Mouse (Mus musculus) liver, embryonic 11.5 days (tissue): Measurements from ENCODE around the gene Eif4ebp2. TPM values are rescaled to one million over a fixed set of nuclear protein-coding genes. Genes with fewer than 3 reads are reported as not detected.
"Not testable (repeated sequence)": the region's sequence is repeated elsewhere in the genome, so short reads cannot be mapped to it uniquely, and the experiment has no call there.

Experiments
- ATAC-seq: fragments of 200-750 bp; cut with Nextera tagmentation; replicated peaks from 2 replicates; pipeline ENCODE4 v1.8.0; 2017; ENCODE audit warnings: moderate number of reproducible peaks, mild to moderate bottlenecking, moderate TSS enrichment, moderate library complexity; ENCODE audit not compliant: low FRiP score
- DNase-seq: peaks from one replicate; pipeline ENCODE4 v3.0.0-alpha.2; 2017; ENCODE audit warnings: low spot score
- H3K27ac ChIP-seq: fragments of 300-500 bp; sonication (generic); 2 replicates; pipeline ENCODE4 v1.5.1; 2014; ENCODE audit warnings: mild to moderate bottlenecking, low read depth, low read length, control low read depth
- H3K27me3 ChIP-seq: fragments of 300-500 bp; sonication (generic); replicated peaks from 2 replicates; pipeline ENCODE4 v1.6.1; 2014; ENCODE audit warnings: low read length, mixed read lengths; ENCODE audit not compliant: control insufficient read depth, insufficient read depth
- H3K36me3 ChIP-seq: fragments of 300-500 bp; sonication (generic); 2 replicates; pipeline ENCODE4 v1.6.1; 2014; ENCODE audit warnings: mild to moderate bottlenecking, low read length, moderate library complexity, mixed read lengths; ENCODE audit not compliant: control insufficient read depth, insufficient read depth
- H3K4me1 ChIP-seq: fragments of 300-500 bp; sonication (generic); replicated peaks from 2 replicates; pipeline ENCODE4 v1.6.1; 2014; ENCODE audit warnings: low read length, mixed read lengths; ENCODE audit not compliant: control insufficient read depth, insufficient read depth
- H3K4me2 ChIP-seq: fragments of 300-500 bp; sonication (generic); 2 replicates; pipeline ENCODE4 v1.6.1; 2014; ENCODE audit warnings: mild to moderate bottlenecking, control low read depth, moderate library complexity
- H3K4me3 ChIP-seq: fragments of 300-500 bp; sonication (generic); 2 replicates; pipeline ENCODE4 v1.5.1; 2014; ENCODE audit warnings: low read depth, low read length, control low read depth
- H3K9ac ChIP-seq: fragments of 300-500 bp; sonication (generic); 2 replicates; pipeline ENCODE4 v1.6.1; 2014; ENCODE audit warnings: low read depth, low read length, control low read depth
- H3K9me3 ChIP-seq: fragments of 300-500 bp; sonication (generic); 2 replicates; pipeline ENCODE4 v1.6.1; 2016; ENCODE audit warnings: low read length, inconsistent platforms, mixed read lengths; ENCODE audit not compliant: control insufficient read depth
- WGBS: fragments of 180-500 bp; shearing (Covaris S2); extraction: QIAGEN DNeasy Blood & Tissue Kit; methylation state at CpG from one replicate; pipeline ENCODE4 v1.1.7; 2014; 5-methylcytosine and 5-hydroxymethylcytosine counted together
- polyA plus RNA-seq: library from polyadenylated mRNA; unstranded; fragments of >200 nt; fragmentation: Nextera tagmentation; extraction: Ambion mirVana; gene quantifications from 2 replicates; pipeline ENCODE4 v1.2.1, GENCODE M21; 2014

Gene Eif4ebp2
- polyA plus RNA-seq, 1 experiment from 2014 or later, result 27.1 TPM

DNA sequence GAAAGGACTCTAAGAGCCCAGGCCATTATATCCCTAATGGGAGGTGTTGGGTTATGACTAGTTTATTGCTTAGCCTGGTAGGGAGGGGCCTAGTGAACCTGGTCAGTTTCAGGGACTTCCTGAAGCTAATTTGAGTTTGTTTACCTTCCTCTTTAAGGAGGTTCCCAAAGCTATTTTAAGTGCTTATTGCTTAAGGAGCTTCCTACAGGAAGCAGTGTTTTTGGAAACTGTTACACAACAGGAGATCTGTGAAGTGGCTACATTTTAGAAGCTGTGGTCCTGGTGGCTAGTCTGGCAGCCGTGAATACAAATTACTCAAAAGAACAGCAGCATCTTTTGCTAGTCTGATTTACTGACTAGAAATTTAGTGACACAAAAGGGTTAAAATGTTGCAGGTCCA lies 21.9 kb upstream of the Eif4ebp2 start:
- H3K4me1 ChIP-seq, result peaks cover 6% of the 10 kb centered on the region; the same call in 1 of the 2 replicates
- no peaks in the 10 kb centered on the region for H3K27me3 ChIP-seq
- H3K9ac ChIP-seq, result no peak overlapping the region
- no peak overlapping the region for H3K27ac ChIP-seq
- ATAC-seq, result no peak
- H3K9me3 ChIP-seq, result no peaks in the 10 kb centered on the region
- 50% methylated on average over 1 of the region's 1 CpGs for WGBS
- DNase-seq, result no peak
- no peak overlapping the region for H3K4me2 ChIP-seq
- H3K36me3 ChIP-seq, result no peaks in the 10 kb centered on the region
- no peak overlapping the region for H3K4me3 ChIP-seq

DNA sequence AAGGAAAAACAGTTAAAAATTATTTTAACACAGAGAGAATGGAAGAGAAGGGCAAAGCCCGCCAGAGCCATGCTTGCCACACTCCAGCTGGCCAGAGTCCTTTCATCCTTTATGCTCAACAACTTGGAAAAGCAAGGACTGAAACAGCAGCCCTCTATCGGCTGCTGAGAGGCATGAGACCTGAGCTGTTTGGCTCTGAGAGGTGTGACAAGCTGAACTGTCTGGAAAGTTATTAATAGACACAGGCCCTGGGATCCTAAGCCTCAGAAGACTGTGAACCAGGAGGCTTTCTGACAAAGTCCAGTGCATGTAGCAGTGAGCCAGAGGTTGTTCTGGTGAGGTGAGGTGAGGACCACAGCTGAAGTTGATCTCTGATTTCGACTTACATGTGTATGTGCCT lies 21.2 kb upstream of the Eif4ebp2 start:
- no peaks in the 10 kb centered on the region for H3K9me3 ChIP-seq
- 76% methylated on average over 3 of the region's 3 CpGs for WGBS

DNA sequence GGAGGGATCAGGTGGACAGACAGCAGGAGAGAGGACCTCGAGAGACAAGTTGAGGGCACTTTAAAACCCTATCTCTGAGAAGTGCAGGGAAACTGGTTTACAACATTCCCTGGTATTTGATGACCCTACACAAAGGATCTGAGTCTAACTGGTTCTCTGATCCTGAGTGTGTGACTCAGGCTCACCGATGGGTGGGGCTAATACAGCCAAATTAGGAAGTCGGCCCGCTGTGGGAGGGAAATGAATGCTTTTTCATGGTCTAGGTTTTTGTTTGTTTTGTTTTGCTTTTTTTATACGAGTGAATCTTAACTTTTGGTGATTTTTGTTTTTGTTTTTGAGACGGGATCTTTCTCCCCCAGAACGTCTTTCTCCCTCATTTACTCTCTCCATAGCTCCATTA lies 16.4 kb upstream of the Eif4ebp2 start:
- ATAC-seq (no peak), DNase-seq (no peak)
- no peaks in the 10 kb centered on the region for H3K36me3 ChIP-seq
- no peak overlapping the region for H3K4me3 ChIP-seq
- H3K9ac ChIP-seq, result no peak overlapping the region
- no peak overlapping the region for H3K4me2 ChIP-seq
- WGBS, result 59% methylated on average over 7 of the region's 7 CpGs
- H3K9me3 ChIP-seq, result no peaks in the 10 kb centered on the region
- H3K27ac ChIP-seq, result no peak overlapping the region
- H3K27me3 ChIP-seq, result no peaks in the 10 kb centered on the region
- 0 out of 2 replicates have a peak, but pooled peaks cover 6% of the 10 kb centered on the region for H3K4me1 ChIP-seq

More for the DNA sequence above, 21.2 kb upstream of the Eif4ebp2 start:
- no peak overlapping the region for H3K4me3 ChIP-seq
- no peak overlapping the region for H3K4me2 ChIP-seq
- DNase-seq (no peak), ATAC-seq (no peak)
- H3K4me1 ChIP-seq, result peaks cover 6% of the 10 kb centered on the region; the same call in 1 of the 2 replicates
- H3K27ac ChIP-seq, result no peak overlapping the region
- H3K36me3 ChIP-seq, result no peaks in the 10 kb centered on the region
- no peaks in the 10 kb centered on the region for H3K27me3 ChIP-seq
- H3K9ac ChIP-seq, result no peak overlapping the region

DNA sequence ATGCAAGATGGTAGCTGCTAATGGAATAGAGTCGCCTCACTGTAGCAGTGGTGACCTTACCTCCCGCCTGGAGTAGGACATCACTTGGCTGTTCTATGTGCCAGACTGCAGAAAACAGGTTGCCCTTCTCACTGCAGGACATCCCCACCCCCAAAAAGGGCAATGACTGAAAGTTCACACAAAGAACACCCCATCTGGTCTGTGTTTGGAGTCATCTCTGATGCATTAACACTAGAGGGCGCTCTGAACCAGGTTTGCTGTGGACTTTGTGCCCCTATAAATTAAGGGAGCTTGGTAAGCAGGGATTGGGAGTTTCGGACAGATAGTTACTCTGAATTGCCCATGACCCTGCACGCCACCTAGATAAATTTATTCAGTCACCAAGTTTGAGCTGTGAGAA lies 14.4 kb upstream of the Eif4ebp2 start:
- WGBS, result 28% methylated on average over 5 of the region's 5 CpGs
- H3K36me3 ChIP-seq, result no peaks in the 10 kb centered on the region
- no peak overlapping the region for H3K4me2 ChIP-seq
- peak; percentile 51; the same call in 1 of the 2 replicates for ATAC-seq
- DNase-seq, result no peak
- no peak overlapping the region for H3K9ac ChIP-seq
- H3K9me3 ChIP-seq, result no peaks in the 10 kb centered on the region
- H3K4me1 ChIP-seq, result 0 out of 2 replicates have a peak, but pooled peaks cover 6% of the 10 kb centered on the region
- H3K27me3 ChIP-seq, result no peaks in the 10 kb centered on the region
- no peak overlapping the region for H3K4me3 ChIP-seq
- no peak overlapping the region for H3K27ac ChIP-seq

DNA sequence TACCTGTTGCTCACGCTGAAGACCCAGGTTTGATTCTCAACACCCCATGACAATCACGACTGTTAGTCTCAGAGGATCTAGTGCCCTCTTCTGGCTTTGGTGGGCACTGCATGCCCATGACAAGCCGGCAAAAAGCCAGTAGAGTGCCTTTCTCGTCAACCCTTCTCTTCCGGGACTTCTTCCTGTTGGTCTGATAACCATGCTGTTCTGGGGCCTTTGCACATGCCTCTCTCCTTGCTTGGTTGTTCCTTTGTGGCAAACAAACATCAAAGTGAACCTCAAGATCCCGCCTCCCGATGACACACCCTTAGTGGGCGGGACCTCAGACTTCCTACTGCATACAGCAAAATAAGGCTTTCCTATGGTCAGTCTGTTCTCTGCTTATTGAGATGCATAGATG lies 13.8 kb upstream of the Eif4ebp2 start:
- Histone ChIP-seq H3K36me3 (no peaks in the 10 kb centered on the region), H3K4me3 (no peak overlapping the region), H3K9me3 (no peaks in the 10 kb centered on the region), H3K27ac (no peak overlapping the region), H3K4me2 (0 out of 2 replicates have a peak overlapping the region, but pooled peaks have one; percentile 34), H3K27me3 (no peaks in the 10 kb centered on the region), H3K9ac (no peak overlapping the region), H3K4me1 (0 out of 2 replicates have a peak, but pooled peaks cover 6% of the 10 kb centered on the region)
- 0 out of 2 replicates have a peak, but pooled peaks have one; percentile 26 for ATAC-seq
- WGBS, result 53% methylated on average over 8 of the region's 8 CpGs
- DNase-seq, result no peak

DNA sequence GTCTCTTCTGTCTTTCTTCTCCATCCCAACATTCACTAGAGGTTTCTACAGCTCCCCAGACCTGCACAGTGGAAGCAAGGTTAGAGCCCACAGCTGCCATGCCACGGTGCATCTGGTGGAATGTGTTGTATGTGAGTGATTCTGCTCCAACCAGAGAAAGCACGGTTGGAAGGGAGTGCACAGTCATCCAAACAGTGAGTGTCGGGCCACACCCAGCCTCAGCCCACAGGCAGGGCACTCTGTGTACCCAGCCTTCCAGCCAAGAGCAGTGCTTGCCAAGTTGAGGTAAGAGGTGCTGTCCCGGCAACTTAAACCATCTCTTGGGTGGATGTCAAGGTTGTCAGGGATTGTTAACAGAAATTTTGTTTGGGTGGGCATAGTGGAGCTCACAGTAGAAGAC lies 12.5 kb upstream of the Eif4ebp2 start:
- Histone ChIP-seq H3K27ac (no peak overlapping the region), H3K36me3 (no peaks in the 10 kb centered on the region), H3K4me3 (no peak overlapping the region), H3K4me2 (no peak overlapping the region), H3K9ac (no peak overlapping the region), H3K9me3 (no peaks in the 10 kb centered on the region), H3K27me3 (no peaks in the 10 kb centered on the region), H3K4me1 (0 out of 2 replicates have a peak, but pooled peaks cover 6% of the 10 kb centered on the region)
- ATAC-seq, result peak; percentile 59; the same call in 1 of the 2 replicates
- WGBS, result 64% methylated on average over 4 of the region's 4 CpGs
- no peak for DNase-seq

DNA sequence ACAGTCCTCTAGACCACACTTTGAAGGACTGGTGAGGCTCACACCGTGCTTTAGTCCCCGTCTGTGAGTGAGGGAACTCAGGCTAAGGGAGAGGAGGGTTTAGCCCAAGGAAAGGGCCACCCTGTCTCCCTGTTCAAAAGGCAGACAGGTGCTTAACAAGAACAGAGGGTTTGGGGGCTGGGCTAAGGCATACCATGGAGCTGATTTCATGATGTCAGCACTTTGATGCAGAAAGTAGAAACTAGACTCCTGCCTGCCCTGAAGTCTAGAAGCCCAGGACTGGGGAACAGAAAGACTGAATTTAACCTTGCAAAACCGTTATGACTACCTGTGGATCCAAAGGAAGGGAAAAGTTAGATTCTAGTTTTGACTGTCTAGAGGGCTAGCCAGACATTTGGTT lies 4.7 kb upstream of the Eif4ebp2 start:
- ATAC-seq (no peak), DNase-seq (no peak)
- H3K36me3 ChIP-seq, result no peaks in the 10 kb centered on the region
- no peak overlapping the region for H3K9ac ChIP-seq
- no peaks in the 10 kb centered on the region for H3K9me3 ChIP-seq
- WGBS, result 71% methylated on average over 3 of the region's 3 CpGs
- H3K4me1 ChIP-seq, result no peaks in the 10 kb centered on the region
- H3K27me3 ChIP-seq, result no peaks in the 10 kb centered on the region
- H3K4me2 ChIP-seq, result no peak overlapping the region
- H3K27ac ChIP-seq, result no peak overlapping the region
- H3K4me3 ChIP-seq, result no peak overlapping the region

DNA sequence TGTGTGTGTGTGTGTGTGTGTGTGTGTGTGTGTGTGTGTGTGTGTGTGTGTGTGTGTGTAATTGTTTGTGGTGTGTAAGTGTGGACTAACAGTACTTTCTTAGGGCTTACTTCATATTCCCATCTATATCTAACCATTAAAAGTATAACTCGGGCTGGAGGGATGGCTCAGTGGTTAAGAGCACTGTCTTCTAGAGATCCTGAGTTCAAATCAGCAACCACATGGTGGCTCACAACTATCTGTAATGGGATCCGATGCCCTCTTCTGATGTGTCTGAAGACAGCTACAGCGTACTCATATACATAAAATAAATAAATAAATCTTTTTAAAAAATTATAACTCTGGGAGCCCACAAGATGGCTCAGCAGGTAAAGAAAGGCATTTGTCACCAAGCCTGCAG lies 710 bp upstream of the Eif4ebp2 start:
- H3K4me2 ChIP-seq, result peak overlapping the region; percentile 14; the same call in 1 of the 2 replicates
- H3K4me3 ChIP-seq, result not testable (repeated sequence)
- 55% methylated on average over 3 of the region's 3 CpGs for WGBS

DNA sequence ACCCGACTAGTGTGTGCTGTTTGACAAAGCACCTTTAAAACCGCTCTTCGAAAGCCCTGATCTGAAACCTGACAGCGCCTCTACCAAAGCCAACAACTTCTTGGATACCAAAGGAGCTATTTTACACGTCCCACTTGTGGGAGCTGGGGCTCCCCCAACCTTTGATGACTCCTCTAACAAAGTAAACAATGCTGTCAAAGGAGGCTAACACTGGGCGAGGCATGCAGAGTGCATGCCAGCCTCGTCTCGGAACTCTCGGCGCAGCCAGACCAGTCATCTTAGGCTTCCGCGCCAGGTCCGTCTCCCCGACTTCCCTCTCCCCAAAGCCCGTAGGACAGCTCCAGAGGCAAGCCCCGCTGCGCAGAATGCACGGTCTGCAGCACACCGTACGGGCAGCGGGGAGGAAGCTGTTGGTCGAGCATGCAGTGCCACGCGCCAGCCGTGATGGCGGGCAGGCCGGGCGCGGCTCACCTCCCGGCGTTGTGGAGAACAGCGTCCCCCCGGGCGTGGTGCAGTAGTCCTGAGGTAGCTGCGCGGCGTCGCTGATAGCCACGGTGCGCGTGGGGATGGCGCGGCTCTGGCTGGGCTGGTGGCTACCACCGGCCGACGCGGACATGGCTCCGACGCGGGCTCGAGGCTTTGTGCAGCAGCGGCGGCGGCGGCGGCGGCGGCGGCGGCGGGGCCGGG lies 387 bp downstream of the Eif4ebp2 start:
- WGBS, result under 1% methylated on average over 58 of the region's 62 CpGs
- peak; percentile 35 for ATAC-seq

More for the DNA sequence above, 710 bp upstream of the Eif4ebp2 start:
- H3K4me1 ChIP-seq, result peaks cover 24% of the 10 kb centered on the region
- ATAC-seq, H3K9ac ChIP-seq, H3K9me3 ChIP-seq, DNase-seq, H3K27ac ChIP-seq, H3K36me3 ChIP-seq, H3K27me3 ChIP-seq: not testable (repeated sequence)

More for the DNA sequence above, 387 bp downstream of the Eif4ebp2 start:
- peak overlapping the region; percentile 100 for H3K4me3 ChIP-seq
- peak; percentile 63 for DNase-seq
- H3K9ac ChIP-seq, result peak overlapping the region; percentile 95
- H3K36me3 ChIP-seq, result peaks cover 17% of the 10 kb centered on the region
- H3K9me3 ChIP-seq, result no peaks in the 10 kb centered on the region
- peak overlapping the region; percentile 80 for H3K27ac ChIP-seq
- peak overlapping the region; percentile 90 for H3K4me2 ChIP-seq
- peaks cover 30% of the 10 kb centered on the region for H3K4me1 ChIP-seq
- H3K27me3 ChIP-seq, result no peaks in the 10 kb centered on the region
